10 mouse cellular contexts compared by ENCODE assay signal in the genomic region with DNA sequence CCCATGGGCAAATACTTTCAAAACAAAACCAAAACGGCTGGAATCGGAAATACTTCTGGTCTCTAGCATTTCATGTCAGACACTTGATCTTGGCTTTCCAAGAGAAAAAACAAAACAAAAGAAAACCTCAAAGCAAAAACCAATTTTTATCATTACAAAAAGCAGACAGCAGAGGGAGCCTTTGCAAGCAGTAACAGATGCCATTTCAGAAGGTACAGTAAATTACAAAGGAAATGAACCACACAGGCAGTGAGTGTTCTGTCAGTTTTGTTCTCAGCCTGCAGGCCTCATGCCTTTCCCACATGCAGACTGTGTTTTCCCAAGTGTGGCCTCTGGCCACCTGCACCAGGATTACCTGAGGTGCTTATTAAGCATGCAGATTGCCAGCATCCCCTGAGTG. TPM values are rescaled to one million over a fixed set of nuclear protein-coding genes. Genes with fewer than 3 reads are reported as not detected.
A peak's percentile ranks its signal among the peaks of the same experiment; 100 is the strongest.
DNase-seq lines count a peak whose midpoint lies in the region; ATAC-seq and TF ChIP-seq lines count a peak whose summit lies in the region.
"Had no signal": no experiment of that assay in that cellular context is flagged by ENCODE, and none has a peak within 500 bp of the region (broad histone marks: within the 10 kb centered on the region; RNA-seq: fewer than 3 reads in every experiment).

No protein-coding gene starts in this region.

- no peaks in the 10 kb centered on the region for H3K27me3 ChIP-seq in embryonic facial prominence, embryonic 11.5 days (ENCODE audit: control insufficient read depth, insufficient read depth, low read length)
- no peaks in the 10 kb centered on the region for H3K27me3 ChIP-seq in embryonic facial prominence, embryonic 10.5 days (replicated peaks; ENCODE audit: low read depth, poor library complexity, severe bottlenecking)
- H3K27me3 ChIP-seq in liver, postnatal 0 days (ENCODE audit: insufficient read depth, low read length), result no peaks in the 10 kb centered on the region
- no peaks in the 10 kb centered on the region for H3K27me3 ChIP-seq in midbrain, embryonic 15.5 days (replicated peaks)

- peak; percentile 69 for DNase-seq in embryonic facial prominence, embryonic 11.5 days (ENCODE audit: low spot score)
- no peak for DNase-seq in embryonic facial prominence, embryonic 10.5 days (ENCODE audit: low spot score)
- DNase-seq in liver, postnatal 0 days, result no peak
- DNase-seq in liver, result no peak
- peak; percentile 67 for DNase-seq in brain, adult 2 months (ENCODE audit: low read depth, low spot score)
- no peak for DNase-seq in adrenal gland, postnatal 14 days

- no peak for TF ChIP-seq EP300 in liver, postnatal 0 days (IDR thresholded peaks at IDR 0.05; ENCODE audit: low read depth)

- no peak for ATAC-seq in embryonic facial prominence, embryonic 11.5 days (replicated peaks; ENCODE audit: insufficient number of reproducible peaks, low FRiP score, low TSS enrichment, low read depth)
- ATAC-seq in liver, postnatal 0 days, result no peak
- peak; percentile 52; the same call in 1 of the 2 replicates for ATAC-seq in midbrain, embryonic 15.5 days (replicated peaks)
- no peak for ATAC-seq in monocyte, adult 5-6 weeks (replicated peaks; ENCODE audit: insufficient number of reproducible peaks, low FRiP score, low TSS enrichment, poor library complexity, severe bottlenecking)

- no peak overlapping the region for H3K27ac ChIP-seq in embryonic facial prominence, embryonic 11.5 days (replicated peaks; ENCODE audit: low read depth, low read length)
- H3K27ac ChIP-seq in embryonic facial prominence, embryonic 10.5 days (replicated peaks), result no peak overlapping the region
- no peak overlapping the region for H3K27ac ChIP-seq in liver, postnatal 0 days (ENCODE audit: low read depth)
- no peak overlapping the region for H3K27ac ChIP-seq in midbrain, embryonic 15.5 days

- H3K4me2 ChIP-seq in embryonic facial prominence, embryonic 11.5 days (ENCODE audit: low read depth, low read length), result no peak overlapping the region
- no peak overlapping the region for H3K4me2 ChIP-seq in liver, postnatal 0 days (ENCODE audit: low read depth, low read length)
- H3K4me2 ChIP-seq in midbrain, embryonic 15.5 days, result no peak overlapping the region

- no peak overlapping the region for H3K9ac ChIP-seq in embryonic facial prominence, embryonic 11.5 days (replicated peaks; ENCODE audit: low read length)
- no peak overlapping the region for H3K9ac ChIP-seq in liver, postnatal 0 days (replicated peaks)
- H3K9ac ChIP-seq in midbrain, embryonic 15.5 days, result no peak overlapping the region

- H3K4me1 ChIP-seq in embryonic facial prominence, embryonic 11.5 days (ENCODE audit: control insufficient read depth, insufficient read depth, low read length), result no peaks in the 10 kb centered on the region
- H3K4me1 ChIP-seq in embryonic facial prominence, embryonic 10.5 days, result no peaks in the 10 kb centered on the region
- H3K4me1 ChIP-seq in liver, postnatal 0 days (ENCODE audit: insufficient read depth), result no peaks in the 10 kb centered on the region
- H3K4me1 ChIP-seq in midbrain, embryonic 15.5 days, result no peaks in the 10 kb centered on the region

- peak; percentile 61 for TF ChIP-seq CTCF in liver, postnatal 0 days (IDR thresholded peaks at IDR 0.05; ENCODE audit: low read depth)

- H3K36me3 ChIP-seq in embryonic facial prominence, embryonic 11.5 days (replicated peaks; ENCODE audit: control insufficient read depth, insufficient read depth, low read depth, low read length), result no peaks in the 10 kb centered on the region; the same call in none of the 2 replicates
- H3K36me3 ChIP-seq in embryonic facial prominence, embryonic 10.5 days (replicated peaks), result peaks cover 70% of the 10 kb centered on the region
- peaks cover 56% of the 10 kb centered on the region for H3K36me3 ChIP-seq in liver, postnatal 0 days (replicated peaks; ENCODE audit: insufficient read depth, low read length)
- H3K36me3 ChIP-seq in midbrain, embryonic 15.5 days (replicated peaks), result peaks cover 26% of the 10 kb centered on the region

- H3K4me3 ChIP-seq in embryonic facial prominence, embryonic 11.5 days (ENCODE audit: low read depth, low read length), result no peak overlapping the region
- no peak overlapping the region for H3K4me3 ChIP-seq in embryonic facial prominence, embryonic 10.5 days
- H3K4me3 ChIP-seq in liver, postnatal 0 days (ENCODE audit: low read depth, low read length), result no peak overlapping the region
- no peak overlapping the region for H3K4me3 ChIP-seq in midbrain, embryonic 15.5 days
- H3K4me3 ChIP-seq: erythroblast, embryonic 14.5 days had no signal

- 74% methylated on average over 2 of the region's 2 CpGs for WGBS in embryonic facial prominence, embryonic 11.5 days
- WGBS in embryonic facial prominence, embryonic 10.5 days, result 84% methylated on average over 2 of the region's 2 CpGs
- 69% methylated on average over 2 of the region's 2 CpGs for WGBS in liver, postnatal 0 days (ENCODE audit: insufficient replicate concordance)
- 71% methylated on average over 2 of the region's 2 CpGs for WGBS in midbrain, embryonic 15.5 days

- H3K9me3 ChIP-seq in embryonic facial prominence, embryonic 11.5 days (replicated peaks; ENCODE audit: control insufficient read depth, low read length), result no peaks in the 10 kb centered on the region
- no peaks in the 10 kb centered on the region for H3K9me3 ChIP-seq in embryonic facial prominence, embryonic 10.5 days
- no peaks in the 10 kb centered on the region for H3K9me3 ChIP-seq in liver, postnatal 0 days (ENCODE audit: low read length)
- no peaks in the 10 kb centered on the region for H3K9me3 ChIP-seq in midbrain, embryonic 15.5 days

RNA-seq across cellular contexts. Expression of gene Gm6096, which starts 1.2 kb away (rescaled TPM):
- polyA plus RNA-seq in embryonic facial prominence, embryonic 11.5 days (2014; fragmentation: Nextera tagmentation; extraction: Ambion mirVana), result not detected in 2 replicates
- polyA plus RNA-seq in embryonic facial prominence, embryonic 10.5 days (2016; fragmentation: Nextera tagmentation; extraction: Ambion mirVana), result 0.62 TPM in 1 of 2 replicates, not detected in the other
- not detected in 2 replicates for polyA plus RNA-seq in liver, postnatal 0 days (2015; fragmentation: Nextera tagmentation; extraction: Ambion mirVana)
- 0.72 TPM in 1 of 2 replicates, not detected in the other for polyA plus RNA-seq in midbrain, embryonic 15.5 days (2015; fragmentation: Nextera tagmentation; extraction: Ambion mirVana)
- not detected in 3 replicates for total RNA-seq in monocyte, adult 5-6 weeks (2017)
- not detected in 2 replicates for total RNA-seq in adrenal gland, postnatal 14 days (2021)
- polyA plus RNA-seq: erythroblast, embryonic 14.5 days; testis, adult 2 months had no signal

RNA-seq across cellular contexts. Expression of gene Gpi1, which starts 21.9 kb away (rescaled TPM):
- polyA plus RNA-seq in embryonic facial prominence, embryonic 11.5 days (2014; fragmentation: Nextera tagmentation; extraction: Ambion mirVana), result 287 and 295 TPM in 2 replicates
- 347 and 381 TPM in 2 replicates for polyA plus RNA-seq in embryonic facial prominence, embryonic 10.5 days (2016; fragmentation: Nextera tagmentation; extraction: Ambion mirVana)
- 173 and 218 TPM in 2 replicates for polyA plus RNA-seq in liver, postnatal 0 days (2015; fragmentation: Nextera tagmentation; extraction: Ambion mirVana)
- polyA plus RNA-seq in midbrain, embryonic 15.5 days (2015; fragmentation: Nextera tagmentation; extraction: Ambion mirVana), result 245 and 254 TPM in 2 replicates
- 219 to 290 TPM (median 277 TPM) in 3 replicates for total RNA-seq in monocyte, adult 5-6 weeks (2017)
- total RNA-seq in adrenal gland, postnatal 14 days (2021), result 347 and 396 TPM in 2 replicates

RNA-seq across cellular contexts. Expression of gene Pdcd2l, which starts 55.6 kb away (rescaled TPM):
- 59.0 and 60.9 TPM in 2 replicates for polyA plus RNA-seq in embryonic facial prominence, embryonic 11.5 days (2014; fragmentation: Nextera tagmentation; extraction: Ambion mirVana)
- polyA plus RNA-seq in embryonic facial prominence, embryonic 10.5 days (2016; fragmentation: Nextera tagmentation; extraction: Ambion mirVana), result 73.5 and 80.8 TPM in 2 replicates
- polyA plus RNA-seq in liver, postnatal 0 days (2015; fragmentation: Nextera tagmentation; extraction: Ambion mirVana), result 14.2 and 17.2 TPM in 2 replicates
- 80.2 and 86.5 TPM in 2 replicates for polyA plus RNA-seq in midbrain, embryonic 15.5 days (2015; fragmentation: Nextera tagmentation; extraction: Ambion mirVana)
- total RNA-seq in monocyte, adult 5-6 weeks (2017), result 22.9 to 36.0 TPM (median 31.0 TPM) in 3 replicates
- 19.0 and 22.2 TPM in 2 replicates for total RNA-seq in adrenal gland, postnatal 14 days (2021)

Comparison
In these comparisons a context has a peak if more than half of its experiments do, and no peak if none do; other contexts are left out.
1. DNase-seq: peak in embryonic facial prominence, embryonic 11.5 days (single experiment) and brain, adult 2 months (single experiment); none in embryonic facial prominence, embryonic 10.5 days (single experiment), liver, postnatal 0 days (single experiment), liver (single experiment) and adrenal gland, postnatal 14 days (single experiment).